Mouse (Mus musculus): ENCODE measurements at regions not wholly inside any gene's neighbourhood (a gene's known extent, or its start where the extent isn't known, plus 50 kb on each side); places are given as distances from the start of the nearest gene placed in this dataset.
A peak's percentile ranks its signal among the peaks of the same experiment; 100 is the strongest.

DNA sequence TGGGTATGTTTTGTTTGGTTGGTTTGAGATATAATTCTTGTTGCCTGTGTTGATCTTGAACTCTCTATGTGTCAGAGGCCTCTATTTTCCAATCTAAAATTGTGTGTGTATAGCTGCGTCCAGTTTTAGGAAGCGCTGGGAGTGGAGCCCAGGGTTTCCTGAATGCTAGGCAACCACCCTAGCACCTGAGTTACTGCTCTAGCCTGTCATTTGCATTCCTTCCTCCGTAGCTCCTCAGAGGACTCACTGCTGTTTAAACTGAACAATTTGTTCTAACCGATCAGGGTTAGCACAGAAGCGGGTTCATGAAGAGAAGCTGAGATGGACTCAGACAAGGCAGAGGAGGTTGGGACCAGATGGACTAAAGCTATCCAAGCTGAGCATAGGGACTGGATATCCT, 127.3 kb upstream of the Adamts18 start:
- TF ChIP-seq CTCF (IDR thresholded peaks at IDR 0.05; ENCODE audit: extremely low read depth, insufficient read depth, insufficient read length, insufficient replicate concordance) (no peak), POLR2A (IDR thresholded peaks at IDR 0.05; ENCODE audit: low read depth, low read length) (no peak)
- no peaks in the 10 kb centered on the region for H3K36me3 ChIP-seq (ENCODE audit: control insufficient read depth, insufficient read depth, low read length)
- no peaks in the 10 kb centered on the region for H3K27me3 ChIP-seq (ENCODE audit: control insufficient read depth, insufficient read depth, low read length)
- H3K4me3 ChIP-seq (ENCODE audit: extremely low read depth, insufficient read depth, insufficient read length), result no peak overlapping the region
- no peaks in the 10 kb centered on the region for H3K4me1 ChIP-seq (ENCODE audit: control insufficient read depth, insufficient read depth, insufficient read length)
- H3K27ac ChIP-seq (ENCODE audit: insufficient read depth, low read length), result no peak overlapping the region
- no peak for DNase-seq (ENCODE audit: low read depth in 1 of 2, low spot score in 2 of 2)
- 79% methylated on average over 5 of the region's 5 CpGs for WGBS

DNA sequence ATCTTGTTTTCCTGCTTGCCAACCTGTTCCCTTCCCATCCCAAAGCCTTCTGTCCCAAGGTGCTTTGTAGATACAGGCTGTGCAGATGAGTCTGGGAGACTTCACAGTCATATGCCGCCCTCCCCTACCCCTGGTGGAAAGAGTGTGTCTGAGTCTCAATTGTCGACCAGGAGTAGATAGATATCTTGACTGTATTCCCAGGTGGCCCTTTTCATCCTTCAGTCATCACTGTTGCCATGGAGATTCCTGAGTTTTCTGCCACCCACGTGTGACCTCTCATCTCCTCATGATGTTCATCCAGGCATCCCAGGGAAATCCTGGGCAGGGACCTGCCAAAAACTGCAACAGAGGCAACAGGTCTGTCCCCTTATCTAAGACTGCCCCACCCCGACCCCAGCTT, 128.1 kb upstream of the Adamts18 start:
- TF ChIP-seq POLR2A (IDR thresholded peaks at IDR 0.05; ENCODE audit: low read depth, low read length), result no peak
- WGBS, result 50% methylated on average over 4 of the region's 4 CpGs

DNA sequence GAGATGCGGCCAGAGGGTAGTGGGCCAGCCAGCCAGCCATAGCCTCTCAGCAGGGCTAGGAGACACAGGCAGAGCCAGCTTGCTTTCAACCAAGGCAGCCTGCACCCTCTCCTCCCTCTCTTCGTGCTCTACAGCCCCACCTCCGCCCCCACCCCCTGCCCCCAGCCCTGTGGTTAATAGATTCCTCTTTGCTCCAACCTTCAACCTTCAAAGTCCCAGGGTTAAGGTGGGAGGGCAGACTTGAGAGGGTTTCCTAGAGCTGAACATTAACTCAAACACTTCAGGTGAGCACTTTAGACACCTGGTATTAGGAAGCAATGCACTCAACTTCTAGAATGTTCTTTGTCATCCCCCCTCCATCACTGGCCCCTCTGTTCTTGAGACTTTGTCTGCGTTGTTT, 128.5 kb upstream of the Adamts18 start:
- WGBS, result 33% methylated on average over 3 of the region's 4 CpGs

More for the DNA sequence above, 128.1 kb upstream of the Adamts18 start:
- Histone ChIP-seq H3K4me3 (ENCODE audit: extremely low read depth, insufficient read depth, insufficient read length) (no peak overlapping the region), H3K27ac (ENCODE audit: insufficient read depth, low read length) (no peak overlapping the region), H3K4me1 (ENCODE audit: control insufficient read depth, insufficient read depth, insufficient read length) (no peaks in the 10 kb centered on the region), H3K27me3 (ENCODE audit: control insufficient read depth, insufficient read depth, low read length) (no peaks in the 10 kb centered on the region), H3K36me3 (ENCODE audit: control insufficient read depth, insufficient read depth, low read length) (no peaks in the 10 kb centered on the region)
- no peak for DNase-seq (ENCODE audit: low read depth in 1 of 2, low spot score in 2 of 2)

DNA sequence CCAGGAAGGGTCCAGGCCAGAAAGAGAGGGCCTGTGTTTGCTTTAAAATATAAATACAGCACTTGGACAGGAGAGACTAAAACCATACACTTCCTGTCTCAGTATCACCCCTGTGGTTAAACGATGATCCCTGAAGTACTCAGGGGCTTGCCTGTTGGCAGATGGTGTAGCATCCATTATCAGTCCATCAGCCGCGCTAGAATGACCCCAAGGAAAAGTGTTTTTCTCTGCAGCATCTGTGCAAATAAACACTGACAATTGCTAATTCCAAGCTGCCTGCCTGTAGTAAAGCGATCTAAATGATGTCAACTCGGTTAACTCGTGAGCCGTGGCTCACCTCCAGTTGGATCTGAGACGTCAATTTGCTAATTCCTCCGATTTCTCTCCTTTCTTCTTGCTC, 130.4 kb upstream of the Adamts18 start:
- 54% methylated on average over 9 of the region's 9 CpGs for WGBS

More for the DNA sequence above, 128.5 kb upstream of the Adamts18 start:
- no peaks in the 10 kb centered on the region for H3K36me3 ChIP-seq (ENCODE audit: control insufficient read depth, insufficient read depth, low read length)
- no peaks in the 10 kb centered on the region for H3K27me3 ChIP-seq (ENCODE audit: control insufficient read depth, insufficient read depth, low read length)
- no peak overlapping the region for H3K4me3 ChIP-seq (ENCODE audit: extremely low read depth, insufficient read depth, insufficient read length)
- H3K4me1 ChIP-seq (ENCODE audit: control insufficient read depth, insufficient read depth, insufficient read length), result no peaks in the 10 kb centered on the region
- no peak for DNase-seq (ENCODE audit: low read depth in 1 of 2, low spot score in 2 of 2)
- TF ChIP-seq CTCF (IDR thresholded peaks at IDR 0.05; ENCODE audit: extremely low read depth, insufficient read depth, insufficient read length, insufficient replicate concordance) (no peak), POLR2A (IDR thresholded peaks at IDR 0.05; ENCODE audit: low read depth, low read length) (no peak)
- H3K27ac ChIP-seq (ENCODE audit: insufficient read depth, low read length), result no peak overlapping the region

DNA sequence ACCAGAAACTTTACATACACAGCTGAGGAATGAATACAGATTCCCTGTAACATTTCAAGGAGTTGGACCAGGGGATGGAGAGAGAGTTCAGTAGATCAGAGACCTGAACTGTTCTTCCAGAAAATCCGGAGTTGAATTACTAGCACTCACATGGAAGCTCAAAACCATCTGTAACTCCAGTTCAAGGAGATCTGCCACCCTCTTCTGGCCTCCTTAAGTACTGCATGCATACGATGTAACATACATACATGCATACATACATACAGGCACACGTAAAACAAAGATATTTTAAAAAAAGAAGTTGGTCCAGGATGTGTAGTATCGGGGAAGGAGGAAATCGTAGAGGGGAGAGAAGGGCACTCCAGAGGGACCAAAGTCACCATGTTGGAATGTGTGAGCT, 131.3 kb upstream of the Adamts18 start:
- Histone ChIP-seq H3K4me3 (ENCODE audit: extremely low read depth, insufficient read depth, insufficient read length) (no peak overlapping the region), H3K36me3 (ENCODE audit: control insufficient read depth, insufficient read depth, low read length) (no peaks in the 10 kb centered on the region), H3K27me3 (ENCODE audit: control insufficient read depth, insufficient read depth, low read length) (no peaks in the 10 kb centered on the region), H3K27ac (ENCODE audit: insufficient read depth, low read length) (no peak overlapping the region), H3K4me1 (ENCODE audit: control insufficient read depth, insufficient read depth, insufficient read length) (no peaks in the 10 kb centered on the region)
- no peak for DNase-seq (ENCODE audit: low read depth in 1 of 2, low spot score in 2 of 2)
- no peak for TF ChIP-seq POLR2A (IDR thresholded peaks at IDR 0.05; ENCODE audit: low read depth, low read length)
- no peak for TF ChIP-seq CTCF (IDR thresholded peaks at IDR 0.05; ENCODE audit: extremely low read depth, insufficient read depth, insufficient read length, insufficient replicate concordance)
- 94% methylated on average over 5 of the region's 5 CpGs for WGBS

More for the DNA sequence above, 130.4 kb upstream of the Adamts18 start:
- no peak overlapping the region for H3K4me3 ChIP-seq (ENCODE audit: extremely low read depth, insufficient read depth, insufficient read length)
- no peaks in the 10 kb centered on the region for H3K36me3 ChIP-seq (ENCODE audit: control insufficient read depth, insufficient read depth, low read length)
- no peak overlapping the region for H3K27ac ChIP-seq (ENCODE audit: insufficient read depth, low read length)
- no peak for DNase-seq (ENCODE audit: low read depth in 1 of 2, low spot score in 2 of 2)
- no peaks in the 10 kb centered on the region for H3K4me1 ChIP-seq (ENCODE audit: control insufficient read depth, insufficient read depth, insufficient read length)
- H3K27me3 ChIP-seq (ENCODE audit: control insufficient read depth, insufficient read depth, low read length), result no peaks in the 10 kb centered on the region
- TF ChIP-seq POLR2A (IDR thresholded peaks at IDR 0.05; ENCODE audit: low read depth, low read length) (no peak), CTCF (IDR thresholded peaks at IDR 0.05; ENCODE audit: extremely low read depth, insufficient read depth, insufficient read length, insufficient replicate concordance) (no peak)

DNA sequence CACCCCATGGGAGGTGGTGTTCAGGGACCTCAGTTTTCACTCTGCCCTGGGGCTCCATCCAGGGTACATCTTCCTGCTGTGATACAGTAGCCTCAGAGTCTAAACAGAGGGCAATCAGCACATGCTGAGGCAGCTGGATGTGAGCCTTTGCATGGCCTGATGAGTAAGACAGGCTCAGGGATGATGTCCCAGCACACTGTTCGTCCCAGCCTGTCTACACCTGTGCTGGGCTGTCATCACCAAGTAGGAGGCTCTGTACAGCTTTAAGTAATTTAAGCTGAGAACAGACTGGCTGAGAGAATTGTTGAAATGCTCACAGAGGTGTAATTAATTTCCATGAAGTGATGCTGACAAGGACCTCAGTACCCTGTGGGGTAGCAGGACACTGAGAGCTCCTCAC, 132.8 kb upstream of the Adamts18 start:
- Histone ChIP-seq H3K27ac (ENCODE audit: insufficient read depth, low read length) (no peak overlapping the region), H3K27me3 (ENCODE audit: control insufficient read depth, insufficient read depth, low read length) (no peaks in the 10 kb centered on the region), H3K4me1 (ENCODE audit: control insufficient read depth, insufficient read depth, insufficient read length) (no peaks in the 10 kb centered on the region), H3K36me3 (ENCODE audit: control insufficient read depth, insufficient read depth, low read length) (no peaks in the 10 kb centered on the region), H3K4me3 (ENCODE audit: extremely low read depth, insufficient read depth, insufficient read length) (no peak overlapping the region)
- no peak for TF ChIP-seq POLR2A (IDR thresholded peaks at IDR 0.05; ENCODE audit: low read depth, low read length)
- no peak for TF ChIP-seq CTCF (IDR thresholded peaks at IDR 0.05; ENCODE audit: extremely low read depth, insufficient read depth, insufficient read length, insufficient replicate concordance)
- DNase-seq (ENCODE audit: low read depth in 1 of 2, low spot score in 2 of 2), result no peak
- 19% methylated on average over 1 of the region's 1 CpGs for WGBS

DNA sequence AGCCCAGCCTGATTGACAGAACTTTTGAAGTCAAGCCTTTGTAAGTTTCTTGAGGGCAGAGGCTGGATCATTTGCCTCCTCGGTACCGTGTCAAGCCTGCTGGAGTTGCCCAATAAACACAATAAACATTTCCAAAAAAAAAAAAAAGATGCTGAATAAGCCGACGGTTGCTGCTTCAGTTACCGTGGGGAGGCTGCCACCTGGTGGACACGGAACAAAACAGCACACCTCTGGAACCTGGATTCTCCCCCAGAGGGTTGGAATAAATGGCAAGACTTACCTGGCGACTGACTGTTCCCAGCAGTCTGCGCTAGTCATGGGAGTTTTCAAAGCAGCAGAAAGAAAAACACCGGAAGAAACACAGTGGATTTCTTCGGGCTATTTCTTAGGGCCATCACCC, 136.3 kb upstream of the Adamts18 start:
- H3K4me1 ChIP-seq (ENCODE audit: control insufficient read depth, insufficient read depth, insufficient read length), result no peaks in the 10 kb centered on the region
- H3K36me3 ChIP-seq (ENCODE audit: control insufficient read depth, insufficient read depth, low read length), result no peaks in the 10 kb centered on the region
- no peak overlapping the region for H3K27ac ChIP-seq (ENCODE audit: insufficient read depth, low read length)
- DNase-seq (ENCODE audit: low read depth in 1 of 2, low spot score in 2 of 2), result peak in 1 of 2 experiments; percentile 6
- 8% methylated on average over 10 of the region's 10 CpGs for WGBS
- H3K27me3 ChIP-seq (ENCODE audit: control insufficient read depth, insufficient read depth, low read length), result no peaks in the 10 kb centered on the region
- TF ChIP-seq POLR2A (IDR thresholded peaks at IDR 0.05; ENCODE audit: low read depth, low read length) (no peak), CTCF (IDR thresholded peaks at IDR 0.05; ENCODE audit: extremely low read depth, insufficient read depth, insufficient read length, insufficient replicate concordance) (peak; percentile 45; the same call in 1 of the 2 replicates)
- H3K4me3 ChIP-seq (ENCODE audit: extremely low read depth, insufficient read depth, insufficient read length), result no peak overlapping the region

All from spleen, adult 2 months (tissue).